Mouse (Mus musculus) c-Kit-positive CD71-positive TER-119-negative erythroid progenitor cells, embryonic 14.5 days (primary cell): ENCODE results near the gene Tbc1d10a.

Experiments used
- DNase-seq: peaks from one replicate; pipeline ENCODE4 v3.0.0-alpha.2; 2013; ENCODE audit warnings: low read depth

Tbc1d10a gene

GRCm38 (mm10) chr11:4186486-4187317 is at the start of gene Tbc1d10a:
TSS of gene Tbc1d10a (plus strand) at chr11:4186789.
- DNase-seq: peak; percentile 96

GRCm38 (mm10) chr11:4138964-4139363 is 47.6 kb upstream of the Tbc1d10a start:
- no peak for DNase-seq

- DNase-seq: no peak
Observed at GRCm38 (mm10) chr11:4141505-4141904, 45.1 kb upstream of the Tbc1d10a start.

GRCm38 (mm10) chr11:4142352-4142751 is 44.2 kb upstream of the Tbc1d10a start:
- no peak for DNase-seq

- DNase-seq: no peak
Observed at GRCm38 (mm10) chr11:4143281-4144062, 43.1 kb upstream of the Tbc1d10a start.

GRCm38 (mm10) chr11:4146381-4146780 is 40.2 kb upstream of the Tbc1d10a start:
- no peak for DNase-seq

GRCm38 (mm10) chr11:4147098-4147497 is 39.5 kb upstream of the Tbc1d10a start:
- no peak for DNase-seq

GRCm38 (mm10) chr11:4148120-4148519 is 38.5 kb upstream of the Tbc1d10a start:
- no peak for DNase-seq

GRCm38 (mm10) chr11:4148536-4149156 is 37.9 kb upstream of the Tbc1d10a start:
- no peak for DNase-seq

GRCm38 (mm10) chr11:4149886-4150285 is 36.7 kb upstream of the Tbc1d10a start:
- DNase-seq: no peak

GRCm38 (mm10) chr11:4153694-4154093 is 32.9 kb upstream of the Tbc1d10a start:
- DNase-seq: no peak

- DNase-seq: no peak
Observed at GRCm38 (mm10) chr11:4155641-4156040, 30.9 kb upstream of the Tbc1d10a start.

- no peak for DNase-seq
Observed at GRCm38 (mm10) chr11:4158676-4159075, 27.9 kb upstream of the Tbc1d10a start.

- peak; percentile 86 for DNase-seq
Observed at GRCm38 (mm10) chr11:4159808-4160708, 26.5 kb upstream of the Tbc1d10a start, which contains the start of the genes Ccdc157 and Sf3a1. TSS of gene Ccdc157 (minus strand) at chr11:4160293. TSS of gene Sf3a1 (plus strand) at chr11:4160350.

- peak; percentile 11 for DNase-seq
Observed at GRCm38 (mm10) chr11:4160758-4161480, 25.7 kb upstream of the Tbc1d10a start.

GRCm38 (mm10) chr11:4164701-4165100 is 21.9 kb upstream of the Tbc1d10a start:
- no peak for DNase-seq

- DNase-seq: no peak
Observed at GRCm38 (mm10) chr11:4166467-4167090, 20.0 kb upstream of the Tbc1d10a start.

GRCm38 (mm10) chr11:4174586-4174985 is 12.0 kb upstream of the Tbc1d10a start:
- DNase-seq: no peak

GRCm38 (mm10) chr11:4177716-4178115 is 8.9 kb upstream of the Tbc1d10a start:
- no peak for DNase-seq

GRCm38 (mm10) chr11:4182061-4182460 is 4.5 kb upstream of the Tbc1d10a start:
- no peak for DNase-seq
